12 mouse cellular contexts compared by ENCODE assay signal in genomic region chr9:104144314-104144996, GRCm38 (mm10). TPM values are rescaled to one million over a fixed set of nuclear protein-coding genes. Genes with fewer than 3 reads are reported as not detected.
DNase-seq lines count a peak whose midpoint lies in the region; ATAC-seq and TF ChIP-seq lines count a peak whose summit lies in the region.
"Had no signal": no experiment of that assay in that cellular context is flagged by ENCODE, and none has a peak within 500 bp of the region (broad histone marks: within the 10 kb centered on the region; RNA-seq: fewer than 3 reads in every experiment).

No protein-coding gene starts in this region.

- peak; percentile 61 for TF ChIP-seq CTCF in kidney, postnatal 0 days (IDR thresholded peaks at IDR 0.05; ENCODE audit: low read depth)

- no peaks in the 10 kb centered on the region for H3K9me3 ChIP-seq in kidney, postnatal 0 days (replicated peaks; ENCODE audit: low read length)
- H3K9me3 ChIP-seq: forebrain, embryonic 10.5 days had no signal

- H3K4me2 ChIP-seq in kidney, postnatal 0 days (ENCODE audit: low read length) = no peak overlapping the region

- no peak overlapping the region for H3K4me3 ChIP-seq in kidney, postnatal 0 days (replicated peaks; ENCODE audit: low read depth, low read length)
- H3K4me3 ChIP-seq: forebrain, embryonic 10.5 days had no signal

- WGBS in kidney, postnatal 0 days = 87% methylated on average over 8 of the region's 8 CpGs

- intact Hi-C loops in left cerebral cortex, postnatal 4 days (cut with DNase I) = no loop called here

- no peak overlapping the region for H3K27ac ChIP-seq in kidney, postnatal 0 days
- H3K27ac ChIP-seq: forebrain, embryonic 10.5 days had no signal

- ATAC-seq in kidney, postnatal 0 days (replicated peaks; ENCODE audit: low FRiP score, low read depth) = peak; percentile 31; the same call in 1 of the 2 replicates
- peak; percentile 46 to 58; a peak in 1 of 4 replicates for ATAC-seq in hematopoietic stem cell, adult 5-6 weeks (replicated peaks in 1 of 2; ENCODE audit: insufficient read depth in 1 of 2, low FRiP score in 2 of 2, low TSS enrichment in 1 of 2, low read depth in 1 of 2, poor library complexity in 2 of 2, severe bottlenecking in 2 of 2)
- ATAC-seq in inflammation-experienced regulatory T-cells, adult 6 months = no peak
- ATAC-seq: activated CD4-positive, CD25-positive, alpha-beta regulatory T cell, adult 4 months had no signal

- H3K9ac ChIP-seq in kidney, postnatal 0 days (ENCODE audit: low read depth, low read length) = no peak overlapping the region

- H3K4me1 ChIP-seq in kidney, postnatal 0 days (replicated peaks; ENCODE audit: insufficient read depth, low read length) = no peaks in the 10 kb centered on the region
- H3K4me1 ChIP-seq: forebrain, embryonic 10.5 days had no signal

- H3K36me3 ChIP-seq in kidney, postnatal 0 days (ENCODE audit: insufficient read depth, low read length) = no peaks in the 10 kb centered on the region
- H3K36me3 ChIP-seq: forebrain, embryonic 10.5 days had no signal

- DNase-seq in kidney, postnatal 0 days (ENCODE audit: low spot score) = no peak
- no peak for DNase-seq in kidney, postnatal 10 days
- DNase-seq in A20 (ENCODE audit: low read depth, low spot score) = peak; percentile 40
- DNase-seq in ES-CJ7 (ENCODE audit: low read depth, low spot score) = peak; percentile 56
- no peak for DNase-seq in left cerebral cortex, postnatal 4 days
- DNase-seq in frontal cortex, postnatal 14 days (ENCODE audit: low spot score in 2 of 2) = no peak
- DNase-seq: cerebellum, adult 9-11 months; kidney, adult 11 months had no signal

- no peaks in the 10 kb centered on the region for H3K27me3 ChIP-seq in kidney, postnatal 0 days (ENCODE audit: insufficient read depth, low read length)

RNA-seq across cellular contexts. Expression of gene Ackr4, which starts 17.7 kb away (rescaled TPM):
- 1.6 and 2.3 TPM in 2 replicates for polyA plus RNA-seq in kidney, postnatal 0 days (2015; fragmentation: Nextera tagmentation; extraction: Ambion mirVana)
- total RNA-seq in hematopoietic stem cell, adult 5-6 weeks (2017) = not detected in 2 replicates
- polyA plus RNA-seq in inflammation-experienced regulatory T-cells, adult 6 months (2017; shearing (Covaris generic)) = 1 to 10 TPM in 1 of 3 experiments, not detected in 2; 1.3 TPM
- 1 to 10 TPM in 1 of 2 experiments, under 1 TPM in 1; 0.98 to 1.1 TPM for total RNA-seq in left cerebral cortex, postnatal 4 days (2021)

Comparison
In these comparisons a context has a peak if more than half of its experiments do, and no peak if none do; other contexts are left out.
1. DNase-seq: peak in A20 (single experiment) and ES-CJ7 (single experiment); none in kidney, postnatal 0 days (single experiment), kidney, postnatal 10 days (single experiment), left cerebral cortex, postnatal 4 days (single experiment) and frontal cortex, postnatal 14 days (0 of 2).